16 mouse cellular contexts compared by ENCODE assay signal in the genomic region with DNA sequence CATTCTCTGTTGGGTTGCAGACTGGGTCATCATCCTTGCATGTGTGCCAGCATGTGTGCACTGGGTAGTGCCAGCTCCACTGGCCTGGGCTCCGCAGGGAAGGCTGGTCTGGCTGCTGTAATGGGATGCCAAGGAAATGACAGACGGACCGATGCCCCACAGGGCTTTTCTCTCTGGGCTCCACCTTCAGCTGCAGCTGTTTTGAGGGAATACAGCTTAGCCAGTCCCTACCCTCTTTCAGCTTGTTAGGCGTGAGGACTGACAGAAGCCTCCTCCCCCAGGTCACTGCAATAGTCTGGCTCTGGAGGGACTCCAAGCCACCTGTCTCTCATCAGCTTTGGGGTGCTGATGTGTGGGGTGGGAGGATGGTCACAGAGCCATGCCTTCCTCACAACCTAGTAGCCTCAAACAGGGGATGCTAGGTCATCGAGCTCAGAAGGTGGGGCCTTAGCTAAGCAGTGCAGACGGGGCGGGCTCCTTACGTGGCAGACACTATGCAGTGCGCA. TPM values are rescaled to one million over a fixed set of nuclear protein-coding genes. Genes with fewer than 3 reads are reported as not detected.
A peak's percentile ranks its signal among the peaks of the same experiment; 100 is the strongest.
DNase-seq lines count a peak whose midpoint lies in the region; ATAC-seq and TF ChIP-seq lines count a peak whose summit lies in the region.
"Had no signal": no experiment of that assay in that cellular context is flagged by ENCODE, and none has a peak within 500 bp of the region (broad histone marks: within the 10 kb centered on the region; RNA-seq: fewer than 3 reads in every experiment).

No protein-coding gene starts in this region.

- no peaks in the 10 kb centered on the region for H3K9me3 ChIP-seq in kidney, postnatal 0 days (replicated peaks; ENCODE audit: low read length)
- no peaks in the 10 kb centered on the region for H3K9me3 ChIP-seq in kidney, embryonic 16.5 days (ENCODE audit: low read length)
- H3K9me3 ChIP-seq: heart, embryonic 13.5 days; liver, embryonic 13.5 days; midbrain, embryonic 13.5 days had no signal

- no peaks in the 10 kb centered on the region for H3K4me1 ChIP-seq in kidney, postnatal 0 days (replicated peaks; ENCODE audit: insufficient read depth, low read length)
- peaks cover 9% of the 10 kb centered on the region for H3K4me1 ChIP-seq in kidney, embryonic 16.5 days (ENCODE audit: insufficient read depth, low read length)

- no peak overlapping the region for H3K9ac ChIP-seq in kidney, postnatal 0 days (ENCODE audit: low read depth, low read length)
- no peak overlapping the region for H3K9ac ChIP-seq in kidney, embryonic 16.5 days (replicated peaks; ENCODE audit: low read length)
- H3K9ac ChIP-seq: heart, embryonic 13.5 days; liver, embryonic 13.5 days; midbrain, embryonic 13.5 days had no signal

- no peak for TF ChIP-seq CTCF in kidney, postnatal 0 days (IDR thresholded peaks at IDR 0.05; ENCODE audit: low read depth)

- H3K4me2 ChIP-seq in kidney, postnatal 0 days (ENCODE audit: low read length): no peak overlapping the region
- no peak overlapping the region for H3K4me2 ChIP-seq in kidney, embryonic 16.5 days (replicated peaks; ENCODE audit: low read depth, low read length)
- H3K4me2 ChIP-seq: heart, embryonic 13.5 days; liver, embryonic 13.5 days; midbrain, embryonic 13.5 days had no signal

- 60% methylated on average over 9 of the region's 9 CpGs for WGBS in kidney, postnatal 0 days
- WGBS in kidney, embryonic 16.5 days: 65% methylated on average over 9 of the region's 9 CpGs

- DNase-seq in gastrocnemius, adult 18-20 months (ENCODE audit: low spot score): peak; percentile 32
- no peak for DNase-seq in gastrocnemius, postnatal 4 days (ENCODE audit: low spot score in 2 of 2)
- DNase-seq in kidney, postnatal 0 days (ENCODE audit: low spot score): no peak
- peak; percentile 82 for DNase-seq in cerebellum, adult 9-10 months
- DNase-seq in heart, postnatal 4 days: peak; percentile 59
- DNase-seq in adrenal gland, postnatal 4 days (ENCODE audit: low spot score in 2 of 2): no peak
- DNase-seq: adrenal gland, postnatal 10 days; kidney, adult 18-20 months; liver, embryonic 13.5 days; lung, postnatal 36 days had no signal

- no peak overlapping the region for H3K27ac ChIP-seq in kidney, postnatal 0 days
- no peak overlapping the region for H3K27ac ChIP-seq in kidney, embryonic 16.5 days (ENCODE audit: low read length)
- H3K27ac ChIP-seq: heart, embryonic 13.5 days; liver, embryonic 13.5 days; midbrain, embryonic 13.5 days had no signal

- H3K27me3 ChIP-seq in kidney, postnatal 0 days (ENCODE audit: insufficient read depth, low read length): no peaks in the 10 kb centered on the region
- no peaks in the 10 kb centered on the region for H3K27me3 ChIP-seq in kidney, embryonic 16.5 days (ENCODE audit: insufficient read depth, low read length)
- H3K27me3 ChIP-seq: heart, embryonic 13.5 days; midbrain, embryonic 13.5 days had no signal

- no peaks in the 10 kb centered on the region for H3K36me3 ChIP-seq in kidney, postnatal 0 days (ENCODE audit: insufficient read depth, low read length)
- no peaks in the 10 kb centered on the region for H3K36me3 ChIP-seq in kidney, embryonic 16.5 days (ENCODE audit: insufficient read depth, low read length)
- H3K36me3 ChIP-seq: heart, embryonic 13.5 days; liver, embryonic 13.5 days; midbrain, embryonic 13.5 days had no signal

- no peak overlapping the region for H3K4me3 ChIP-seq in kidney, postnatal 0 days (replicated peaks; ENCODE audit: low read depth, low read length)
- H3K4me3 ChIP-seq in kidney, embryonic 16.5 days (ENCODE audit: low read length): no peak overlapping the region
- H3K4me3 ChIP-seq: heart, embryonic 13.5 days; liver, embryonic 13.5 days; midbrain, embryonic 13.5 days had no signal

- ATAC-seq in kidney, postnatal 0 days (replicated peaks; ENCODE audit: low FRiP score, low read depth): 0 out of 2 replicates have a peak, but pooled peaks have one; percentile 29
- ATAC-seq in kidney, embryonic 16.5 days (ENCODE audit: low FRiP score, low TSS enrichment): no peak
- ATAC-seq in monocyte, adult 5-6 weeks (replicated peaks; ENCODE audit: insufficient number of reproducible peaks, low FRiP score, low TSS enrichment, poor library complexity, severe bottlenecking): no peak
- ATAC-seq: forebrain, embryonic 16.5 days; midbrain, embryonic 13.5 days had no signal

RNA-seq across cellular contexts. Expression of a gene that starts 16.0 kb away (rescaled TPM):
- total RNA-seq in gastrocnemius, adult 18-20 months (2021): 10 to 100 TPM; 48.6 to 67.1 TPM
- 10 to 100 TPM; 13.7 to 16.4 TPM for total RNA-seq in gastrocnemius, postnatal 4 days (2021)
- 0.17 and 0.24 TPM in 2 replicates for polyA plus RNA-seq in kidney, postnatal 0 days (2015; fragmentation: Nextera tagmentation; extraction: Ambion mirVana)
- polyA plus RNA-seq in kidney, embryonic 16.5 days (2015; fragmentation: Nextera tagmentation; extraction: Ambion mirVana): 0.30 and 0.32 TPM in 2 replicates
- 10 to 100 TPM; 18.3 to 21.0 TPM for total RNA-seq in heart, postnatal 4 days (2021)
- total RNA-seq in adrenal gland, postnatal 4 days (2021): 1 to 10 TPM; 3.5 to 3.6 TPM
- total RNA-seq in monocyte, adult 5-6 weeks (2017): not detected in 3 replicates
- total RNA-seq: common myeloid progenitor, adult 5-6 weeks had no signal

Comparison
In these comparisons a context has a peak if more than half of its experiments do, and no peak if none do; other contexts are left out.
1. DNase-seq: peak in gastrocnemius, adult 18-20 months (single experiment), cerebellum, adult 9-10 months (single experiment) and heart, postnatal 4 days (single experiment); none in gastrocnemius, postnatal 4 days (0 of 2), kidney, postnatal 0 days (single experiment) and adrenal gland, postnatal 4 days (0 of 2).